Mouse (Mus musculus): Measurements from ENCODE around the gene Inpp5a. TPM values are rescaled to one million over a fixed set of nuclear protein-coding genes. Genes with fewer than 3 reads are reported as not detected.

Gene Inpp5a
- polyA plus RNA-seq, 1 experiment = 37.8 TPM

- TF ChIP-seq TCF3 (IDR thresholded peaks at IDR 0.05; ENCODE audit: insufficient read length, low read depth) (no peak), MYOD1 (IDR thresholded peaks at IDR 0.05; ENCODE audit: control insufficient read depth in 1 of 3, insufficient read length in 2 of 3, low read depth in 2 of 3) (peak in 2 of 3 experiments; percentile 42 to 51), MYOG (IDR thresholded peaks at IDR 0.05; ENCODE audit: control insufficient read depth in 1 of 3, insufficient read depth in 1 of 3, insufficient read length in 2 of 3, low read depth in 2 of 3) (no peak), TCF12 (IDR thresholded peaks at IDR 0.05; ENCODE audit: insufficient read depth, poor library complexity, severe bottlenecking) (peak; percentile 31), USF1 (IDR thresholded peaks at IDR 0.05; ENCODE audit: low read depth) (peak; percentile 49)
- Histone ChIP-seq H3ac (ENCODE audit: control insufficient read depth, insufficient read length) (no peak overlapping the region), H3K27me3 (ENCODE audit: control insufficient read depth, insufficient read depth, insufficient read length) (no peaks in the 10 kb centered on the region), H3K79me2 (ENCODE audit: control insufficient read depth, insufficient read depth) (no peaks in the 10 kb centered on the region), H3K36me3 (ENCODE audit: control insufficient read depth, insufficient read depth) (no peaks in the 10 kb centered on the region), H3K4me2 (ENCODE audit: low read depth) (peak overlapping the region; percentile 25), H3K4me3 (no peak overlapping the region)
Observed at GRCm38 (mm10) chr7:139350606-139351005, 38.3 kb upstream of the Inpp5a start.

DNA sequence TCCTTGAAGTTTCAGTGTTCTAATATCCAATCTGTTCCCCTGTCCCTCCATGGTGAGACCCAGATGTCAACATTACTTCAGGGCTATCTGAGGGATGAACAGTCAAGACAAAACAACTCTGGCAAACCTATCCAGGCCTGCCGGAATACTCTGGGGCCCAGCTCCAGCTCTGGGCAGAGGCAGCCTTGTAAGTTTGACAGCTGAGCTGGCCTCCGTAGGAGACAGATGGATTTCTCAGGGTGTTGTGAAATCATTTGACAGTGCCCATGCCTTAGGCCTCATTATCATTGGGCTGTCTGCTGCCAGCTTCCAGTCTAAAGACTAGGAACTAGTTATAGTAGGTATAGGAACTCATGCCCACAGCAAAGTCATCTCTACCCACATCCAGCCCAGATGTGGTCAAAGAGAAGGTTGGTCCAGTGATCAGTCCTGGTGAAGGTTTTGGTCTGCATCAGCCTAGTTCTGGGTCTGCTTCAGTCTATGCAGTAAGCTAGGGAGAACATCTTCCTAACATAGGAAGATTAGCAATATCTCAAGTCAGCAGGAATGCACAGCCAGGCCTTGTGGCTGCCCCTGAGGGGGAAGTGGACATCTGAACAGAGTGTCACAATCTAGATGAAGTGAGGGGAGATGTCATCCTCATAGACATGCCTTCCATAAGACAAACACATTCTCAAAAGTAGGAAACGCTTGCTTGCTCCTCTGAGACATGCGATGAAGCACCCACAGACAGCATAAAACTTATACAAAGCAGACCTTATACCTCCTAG lies 34.4 kb upstream of the Inpp5a start:
- Histone ChIP-seq H3K4me3 (no peak overlapping the region), H3K36me3 (ENCODE audit: control insufficient read depth, insufficient read depth) (no peaks in the 10 kb centered on the region), H3K79me2 (ENCODE audit: control insufficient read depth, insufficient read depth) (no peaks in the 10 kb centered on the region), H3K4me2 (ENCODE audit: low read depth) (no peak overlapping the region), H3K27me3 (ENCODE audit: control insufficient read depth, insufficient read depth, insufficient read length) (no peaks in the 10 kb centered on the region), H3ac (ENCODE audit: control insufficient read depth, insufficient read length) (no peak overlapping the region)
- TF ChIP-seq REST (IDR thresholded peaks at IDR 0.05; ENCODE audit: insufficient read depth, insufficient read length) (no peak), USF1 (IDR thresholded peaks at IDR 0.05; ENCODE audit: low read depth) (no peak), MAX (IDR thresholded peaks at IDR 0.05; ENCODE audit: low read depth) (no peak), TCF12 (IDR thresholded peaks at IDR 0.05; ENCODE audit: insufficient read depth, poor library complexity, severe bottlenecking) (no peak), POLR2A (IDR thresholded peaks at IDR 0.05; ENCODE audit: insufficient read length, low read depth) (no peak), E2F4 (IDR thresholded peaks at IDR 0.05; ENCODE audit: insufficient read depth) (no peak), MYOG (IDR thresholded peaks at IDR 0.05; ENCODE audit: control insufficient read depth in 1 of 3, insufficient read depth in 1 of 3, insufficient read length in 2 of 3, low read depth in 2 of 3) (no peak), SRF (IDR thresholded peaks at IDR 0.05; ENCODE audit: control insufficient read depth, insufficient read length, low read depth) (no peak), TCF3 (IDR thresholded peaks at IDR 0.05; ENCODE audit: insufficient read length, low read depth) (no peak), MYOD1 (IDR thresholded peaks at IDR 0.05; ENCODE audit: control insufficient read depth in 1 of 3, insufficient read length in 2 of 3, low read depth in 2 of 3) (no peak), POLR2AphosphoS2 (IDR thresholded peaks at IDR 0.05; ENCODE audit: insufficient read length, low read depth) (no peak), CEBPB (IDR thresholded peaks at IDR 0.05; ENCODE audit: insufficient read depth, poor library complexity, severe bottlenecking) (no peak)

DNA sequence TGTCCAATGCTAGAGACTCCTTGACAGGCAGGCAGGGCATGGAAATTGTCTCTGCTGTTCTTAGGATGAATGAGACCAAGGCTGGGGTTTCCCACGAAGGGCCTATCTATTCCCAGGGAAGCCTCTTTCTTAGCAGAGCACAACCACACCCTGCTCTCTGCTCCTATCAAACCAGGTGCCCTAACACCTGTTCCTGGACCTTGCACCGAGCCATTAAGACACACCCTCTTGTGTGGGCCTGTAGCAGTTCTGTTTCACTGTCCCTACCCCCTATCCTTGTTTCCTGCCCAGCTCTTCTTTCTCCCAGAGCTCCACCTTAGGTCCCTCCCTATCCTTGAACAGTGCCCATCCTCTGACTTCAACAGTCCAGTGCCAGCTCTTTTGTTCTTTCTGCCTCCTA lies 31.9 kb upstream of the Inpp5a start:
- H3K4me3 ChIP-seq = no peak overlapping the region
- no peaks in the 10 kb centered on the region for H3K79me2 ChIP-seq (ENCODE audit: control insufficient read depth, insufficient read depth)
- TF ChIP-seq POLR2A (IDR thresholded peaks at IDR 0.05; ENCODE audit: insufficient read length, low read depth) (no peak), MYOD1 (IDR thresholded peaks at IDR 0.05; ENCODE audit: control insufficient read depth in 1 of 3, insufficient read length in 2 of 3, low read depth in 2 of 3) (no peak), MAX (IDR thresholded peaks at IDR 0.05; ENCODE audit: low read depth) (no peak), TCF12 (IDR thresholded peaks at IDR 0.05; ENCODE audit: insufficient read depth, poor library complexity, severe bottlenecking) (no peak), SRF (IDR thresholded peaks at IDR 0.05; ENCODE audit: control insufficient read depth, insufficient read length, low read depth) (no peak), POLR2AphosphoS2 (IDR thresholded peaks at IDR 0.05; ENCODE audit: insufficient read length, low read depth) (no peak), E2F4 (IDR thresholded peaks at IDR 0.05; ENCODE audit: insufficient read depth) (no peak), MYOG (IDR thresholded peaks at IDR 0.05; ENCODE audit: control insufficient read depth in 1 of 3, insufficient read depth in 1 of 3, insufficient read length in 2 of 3, low read depth in 2 of 3) (no peak), TCF3 (IDR thresholded peaks at IDR 0.05; ENCODE audit: insufficient read length, low read depth) (no peak), USF1 (IDR thresholded peaks at IDR 0.05; ENCODE audit: low read depth) (no peak), CEBPB (IDR thresholded peaks at IDR 0.05; ENCODE audit: insufficient read depth, poor library complexity, severe bottlenecking) (no peak), REST (IDR thresholded peaks at IDR 0.05; ENCODE audit: insufficient read depth, insufficient read length) (no peak)
- H3K27me3 ChIP-seq (ENCODE audit: control insufficient read depth, insufficient read depth, insufficient read length) = no peaks in the 10 kb centered on the region
- no peaks in the 10 kb centered on the region for H3K36me3 ChIP-seq (ENCODE audit: control insufficient read depth, insufficient read depth)
- no peak overlapping the region for H3K4me2 ChIP-seq (ENCODE audit: low read depth)
- H3ac ChIP-seq (ENCODE audit: control insufficient read depth, insufficient read length) = no peak overlapping the region

DNA sequence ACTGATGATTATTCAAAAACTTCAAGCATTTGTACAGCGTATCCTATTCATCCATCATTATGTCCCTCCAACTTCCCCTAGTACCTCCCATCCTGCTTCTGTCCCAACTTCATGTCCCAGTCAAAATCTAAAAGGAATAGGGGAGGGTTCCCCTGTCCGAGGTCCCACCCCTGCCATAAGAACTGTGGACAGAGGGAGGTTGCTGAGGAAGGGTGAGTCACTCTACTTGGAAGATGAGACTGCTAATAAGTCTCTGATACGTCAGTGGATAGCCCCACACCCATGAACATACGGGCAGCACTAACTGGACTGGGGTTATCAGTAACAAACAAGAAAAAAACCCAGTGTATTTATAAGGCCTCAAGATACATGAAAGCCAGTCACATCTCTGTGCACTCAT lies 29.0 kb upstream of the Inpp5a start:
- Histone ChIP-seq H3K4me3 (no peak overlapping the region), H3K79me2 (ENCODE audit: control insufficient read depth, insufficient read depth) (no peaks in the 10 kb centered on the region), H3K4me2 (ENCODE audit: low read depth) (peak overlapping the region; percentile 35), H3K27me3 (ENCODE audit: control insufficient read depth, insufficient read depth, insufficient read length) (no peaks in the 10 kb centered on the region), H3K36me3 (ENCODE audit: control insufficient read depth, insufficient read depth) (no peaks in the 10 kb centered on the region), H3ac (ENCODE audit: control insufficient read depth, insufficient read length) (no peak overlapping the region)
- no peak for TF ChIP-seq TCF12 (IDR thresholded peaks at IDR 0.05; ENCODE audit: insufficient read depth, poor library complexity, severe bottlenecking)
- no peak for TF ChIP-seq SRF (IDR thresholded peaks at IDR 0.05; ENCODE audit: control insufficient read depth, insufficient read length, low read depth)
- no peak for TF ChIP-seq POLR2A (IDR thresholded peaks at IDR 0.05; ENCODE audit: insufficient read length, low read depth)
- TF ChIP-seq E2F4 (IDR thresholded peaks at IDR 0.05; ENCODE audit: insufficient read depth) = no peak
- TF ChIP-seq MYOG (IDR thresholded peaks at IDR 0.05; ENCODE audit: control insufficient read depth in 1 of 3, insufficient read depth in 1 of 3, insufficient read length in 2 of 3, low read depth in 2 of 3) = no peak
- no peak for TF ChIP-seq USF1 (IDR thresholded peaks at IDR 0.05; ENCODE audit: low read depth)
- TF ChIP-seq TCF3 (IDR thresholded peaks at IDR 0.05; ENCODE audit: insufficient read length, low read depth) = no peak
- no peak for TF ChIP-seq REST (IDR thresholded peaks at IDR 0.05; ENCODE audit: insufficient read depth, insufficient read length)
- no peak for TF ChIP-seq POLR2AphosphoS2 (IDR thresholded peaks at IDR 0.05; ENCODE audit: insufficient read length, low read depth)
- no peak for TF ChIP-seq MYOD1 (IDR thresholded peaks at IDR 0.05; ENCODE audit: control insufficient read depth in 1 of 3, insufficient read length in 2 of 3, low read depth in 2 of 3)
- TF ChIP-seq MAX (IDR thresholded peaks at IDR 0.05; ENCODE audit: low read depth) = no peak
- no peak for TF ChIP-seq CEBPB (IDR thresholded peaks at IDR 0.05; ENCODE audit: insufficient read depth, poor library complexity, severe bottlenecking)

All from myocyte (in vitro differentiated cells).